Mouse (Mus musculus) cerebellum, postnatal 10 days (tissue): Measurements from ENCODE around the gene Atp6v0a1.

Experiments used
- DNase-seq, 2 experiments: peaks; one replicate each; pipeline ENCODE4 v3.0.0; 2021; ENCODE audit warnings: mixed read lengths in 2 of 2

The Atp6v0a1 gene

DNA sequence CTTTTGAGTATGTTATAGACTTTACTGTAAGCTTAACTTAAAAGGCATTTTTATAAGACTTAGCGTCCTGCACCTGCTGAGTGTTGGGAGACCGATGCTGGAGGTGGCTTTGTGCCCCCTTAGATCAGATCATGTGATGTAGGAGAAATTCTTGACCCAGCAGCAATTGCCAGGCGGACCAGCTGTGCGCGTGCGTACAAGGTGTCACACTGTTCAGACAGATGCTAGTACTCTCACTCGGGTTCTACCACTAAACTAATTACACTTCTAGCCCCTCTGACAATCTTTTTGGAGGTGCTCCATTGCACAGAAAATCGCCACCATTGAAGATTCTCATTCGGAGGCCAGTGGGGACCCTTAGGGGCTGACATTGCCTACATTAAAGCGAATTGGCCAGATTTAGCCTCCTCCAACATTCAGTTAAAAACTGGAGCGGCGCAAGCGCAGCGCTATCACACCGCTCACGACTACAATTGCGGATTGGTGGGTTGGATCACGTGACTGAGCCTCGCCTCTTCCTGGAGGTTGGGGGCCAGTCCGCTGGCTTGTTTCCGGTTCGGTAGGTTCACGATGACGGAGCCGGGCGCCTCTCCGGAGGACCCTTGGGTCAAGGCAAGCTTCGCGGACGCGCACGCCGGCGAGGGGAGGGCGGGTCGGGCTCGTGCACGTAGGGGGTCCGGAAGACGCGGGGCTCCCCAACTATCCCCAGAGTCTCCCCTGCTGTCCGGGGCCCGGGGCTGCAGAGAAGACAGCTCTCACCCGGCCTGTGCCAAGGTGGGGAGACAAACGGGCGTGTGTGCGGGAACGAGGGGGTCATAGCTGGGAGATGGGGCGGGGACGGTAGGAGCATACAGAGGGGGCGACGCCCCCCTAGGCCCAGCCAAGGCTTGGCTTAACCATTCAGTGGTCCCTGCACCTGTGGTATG, 77.8 kb downstream of the Atp6v0a1 start, which contains the start of gene Mlx:
TSS of gene Mlx (plus strand) at position 522 of the 926 bp plus-strand sequence.
- peak; percentile 96 to 97 for DNase-seq

DNA sequence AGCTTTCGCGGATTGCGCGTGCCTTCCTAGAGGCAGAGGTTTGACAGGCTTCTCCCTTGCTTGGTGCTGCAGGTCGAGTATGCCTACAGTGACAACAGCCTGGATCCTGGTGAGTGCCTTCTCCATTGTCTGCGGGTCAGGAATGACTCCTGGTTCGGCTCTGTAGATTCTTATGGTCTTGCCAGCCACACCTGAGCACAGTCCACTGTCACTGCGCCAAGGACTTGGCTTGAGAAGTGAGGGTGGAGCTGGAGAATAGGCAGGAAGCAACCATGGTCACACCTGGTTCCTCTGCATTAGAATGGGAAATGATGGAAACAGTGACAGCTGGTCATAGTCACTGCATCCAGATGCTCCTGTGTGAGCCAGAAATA, 78.4 kb downstream of the Atp6v0a1 start:
- DNase-seq = peak; percentile 54 to 66

DNA sequence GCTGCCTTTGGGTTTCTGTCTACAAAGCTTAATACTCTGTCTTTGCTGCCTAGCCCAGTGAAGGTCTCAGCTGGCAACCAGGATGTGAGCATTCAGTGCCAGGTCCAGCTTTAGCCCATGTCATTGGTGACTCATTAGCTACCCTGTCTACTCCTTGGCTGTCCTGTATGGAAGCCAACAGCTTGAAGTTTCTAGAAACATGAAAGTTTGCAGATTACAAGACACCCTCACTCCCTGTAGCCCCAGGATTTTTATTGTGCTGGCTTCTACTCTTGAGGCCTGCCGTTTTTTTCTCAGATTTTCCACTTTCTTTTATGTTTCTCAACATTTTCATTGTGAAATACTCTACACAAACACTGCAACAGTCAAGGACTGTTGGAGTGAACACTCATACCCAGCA, 80.7 kb downstream of the Atp6v0a1 start:
- no peak for DNase-seq

DNA sequence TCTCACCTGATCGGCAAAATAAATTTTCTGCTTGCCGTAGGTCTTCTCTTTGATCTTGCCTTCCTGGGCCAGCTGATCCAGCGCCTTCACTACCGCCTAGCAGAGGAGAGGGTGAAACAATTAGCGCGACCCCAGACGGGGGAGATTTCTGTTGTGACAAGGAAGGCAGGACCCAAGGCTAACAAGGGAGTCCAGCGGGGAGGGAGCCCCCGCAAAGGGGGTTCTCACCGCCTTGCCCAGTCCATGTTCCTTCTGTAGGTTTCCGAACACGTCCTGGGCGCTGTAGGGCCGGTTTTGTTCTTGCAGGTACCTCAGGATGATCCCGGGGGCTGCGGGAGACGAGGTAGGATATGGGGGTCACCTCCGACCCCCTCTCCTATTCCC, 85.7 kb downstream of the Atp6v0a1 start:
- DNase-seq = no peak

DNA sequence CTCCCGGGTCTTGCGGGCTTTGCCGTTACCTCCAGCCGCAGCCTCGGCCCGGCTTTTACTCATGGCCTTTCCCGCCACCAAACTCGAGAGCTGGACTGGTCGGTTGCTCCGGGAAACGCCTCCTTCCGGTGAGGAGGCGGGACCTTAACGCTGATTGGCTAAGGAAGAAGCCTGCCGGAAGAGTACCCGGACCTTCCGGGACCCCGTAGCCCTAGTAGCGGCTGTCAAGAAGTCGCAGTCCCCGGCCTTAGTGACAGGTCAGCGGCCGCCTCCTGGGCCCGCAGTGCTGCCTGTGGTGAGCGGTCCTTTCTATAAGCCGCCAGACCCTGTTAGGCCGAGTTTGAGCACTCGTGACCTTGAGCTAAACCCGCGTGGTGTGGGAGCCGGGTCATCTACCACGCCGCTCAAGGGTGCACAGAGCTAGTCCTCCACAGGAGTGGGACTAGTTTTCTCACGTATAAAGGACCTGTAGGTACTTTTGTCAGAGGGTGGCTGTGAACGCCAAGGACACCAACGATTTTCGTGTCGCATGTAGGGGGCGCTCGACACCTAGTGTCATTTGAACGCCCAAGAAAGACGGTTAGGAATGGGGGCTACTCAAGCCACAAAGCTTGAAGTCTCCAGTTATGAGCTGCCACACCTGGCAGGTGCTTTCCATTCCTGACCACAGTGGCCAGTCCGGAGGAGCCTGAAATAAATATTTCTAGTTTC, 86.2 kb downstream of the Atp6v0a1 start, which contains the start of gene Psmc3ip:
TSS of gene Psmc3ip (minus strand) at position 123 of the 711 bp plus-strand sequence.
- DNase-seq = peak; percentile 96 to 97

DNA sequence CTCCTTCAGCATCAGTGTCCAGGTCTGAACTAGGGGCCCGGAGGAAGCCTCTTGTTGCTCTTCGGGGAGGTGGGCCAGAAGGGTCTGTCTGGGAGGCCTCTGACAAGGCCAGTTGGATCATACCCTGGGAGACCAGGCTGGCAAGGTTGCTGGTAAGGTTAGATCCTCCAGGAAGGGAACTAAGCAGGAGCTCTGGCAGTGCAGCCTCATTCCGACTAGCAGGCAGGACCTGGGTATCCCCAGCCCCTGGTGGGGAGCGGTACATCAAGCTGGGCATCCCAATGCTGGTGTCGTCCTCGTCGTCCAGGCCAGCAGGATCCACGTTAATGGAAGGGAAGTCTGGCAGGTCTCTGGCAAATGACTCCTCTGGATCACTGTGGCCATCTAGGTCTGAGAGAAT, 89.0 kb downstream of the Atp6v0a1 start:
- no peak for DNase-seq

DNA sequence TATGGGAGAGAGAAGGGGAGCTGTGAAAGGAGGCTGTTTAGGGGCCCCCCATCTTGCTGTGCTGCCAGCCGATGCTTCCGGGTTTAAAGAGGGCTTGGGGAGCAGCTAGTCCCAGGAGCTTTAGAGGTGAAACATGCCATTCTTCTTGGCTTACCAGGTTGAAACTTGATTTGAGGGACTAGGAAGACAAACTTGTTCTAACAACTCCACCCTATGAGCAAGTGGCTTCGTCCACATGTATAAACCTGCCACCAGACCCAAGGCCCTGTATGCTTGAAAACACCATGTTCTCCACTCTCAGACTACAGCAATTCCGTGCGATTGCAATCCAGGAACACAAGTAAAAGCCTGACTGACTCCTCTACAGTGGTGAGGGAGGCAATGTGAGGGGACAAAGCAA, 93.8 kb downstream of the Atp6v0a1 start:
- no peak for DNase-seq

DNA sequence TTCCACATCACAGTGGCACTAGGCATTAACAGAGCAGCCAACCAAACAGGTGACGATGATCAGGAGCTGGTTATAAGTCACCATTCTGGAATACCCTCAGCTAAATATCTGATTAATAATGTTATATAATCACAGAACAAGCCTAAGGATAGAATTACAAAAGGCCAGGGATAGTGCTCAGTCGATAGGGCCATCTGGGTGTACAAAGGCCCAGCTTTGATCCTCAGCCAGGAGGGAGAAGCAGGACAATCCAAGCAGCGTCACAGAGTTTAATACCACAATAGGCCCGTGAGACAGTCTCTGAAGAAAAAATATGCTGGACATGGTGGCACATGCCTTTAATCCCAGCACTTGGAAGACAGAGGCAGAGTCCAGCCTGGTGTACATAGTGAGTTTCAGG, 100.1 kb downstream of the Atp6v0a1 start:
- DNase-seq = no peak

DNA sequence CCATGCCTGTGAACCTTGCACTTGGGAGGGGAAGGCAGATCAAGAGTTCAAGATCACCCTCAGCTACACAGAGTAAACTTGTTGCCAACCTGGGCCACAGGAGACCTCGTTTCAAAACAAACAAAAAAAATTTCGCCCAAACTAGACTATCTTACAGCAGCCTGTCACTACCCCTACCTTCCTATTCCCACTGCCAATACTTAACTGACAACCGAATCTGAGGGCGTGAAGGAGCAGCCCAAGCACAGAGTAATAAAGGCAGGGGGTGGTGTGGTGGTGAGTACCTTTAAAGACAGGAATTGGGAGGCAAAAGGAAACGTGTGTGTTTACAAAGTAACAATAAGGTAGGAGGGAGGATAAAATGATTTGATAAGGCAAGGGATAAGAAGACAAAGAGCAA, 101.5 kb downstream of the Atp6v0a1 start:
- DNase-seq = no peak

DNA sequence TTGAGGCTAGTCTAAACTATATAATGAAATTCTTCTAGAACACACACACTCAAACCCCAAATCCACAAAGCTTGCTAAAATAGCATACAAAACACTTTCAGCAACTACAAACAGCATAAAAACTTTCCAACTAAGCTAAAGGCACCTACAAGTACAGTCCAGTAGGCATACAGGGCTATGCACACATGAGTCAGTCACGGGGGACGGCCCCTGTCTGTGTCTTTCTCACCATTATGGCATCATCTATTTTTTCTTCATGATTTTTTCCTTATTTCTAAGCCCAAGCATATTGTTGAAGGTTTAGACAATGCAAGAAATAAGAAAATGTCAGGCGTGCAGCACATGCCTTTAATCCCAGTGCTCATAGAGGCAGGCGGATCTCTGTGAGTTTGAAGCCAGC, 101.9 kb downstream of the Atp6v0a1 start:
- no peak for DNase-seq

DNA sequence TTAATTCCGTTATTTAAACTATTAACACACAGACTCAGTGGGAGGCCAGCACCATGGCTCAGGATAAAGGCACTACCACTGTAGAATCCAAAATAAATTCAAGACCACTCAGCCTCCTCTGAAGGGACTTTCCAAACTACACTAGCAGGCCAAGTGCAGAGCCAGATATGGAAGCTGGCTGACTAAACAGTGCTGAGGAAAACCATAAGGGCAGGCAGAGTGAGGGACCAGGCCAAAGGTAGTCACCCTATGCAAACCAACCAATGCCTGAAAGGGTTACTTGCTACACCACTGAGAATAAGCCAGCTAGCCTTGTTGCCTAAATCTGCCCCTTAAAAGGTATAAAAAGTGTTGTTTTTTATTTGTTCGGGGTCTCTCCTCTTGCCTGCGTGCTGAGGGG, 102.9 kb downstream of the Atp6v0a1 start:
- no peak for DNase-seq
